Mouse (Mus musculus): Measurements from ENCODE around the gene Pth. TPM values are rescaled to one million over a fixed set of nuclear protein-coding genes. Genes with fewer than 3 reads are reported as not detected.

Gene Pth
- total and polyA plus RNA-seq, 2 experiments from 2014 or later, result not detected

DNA sequence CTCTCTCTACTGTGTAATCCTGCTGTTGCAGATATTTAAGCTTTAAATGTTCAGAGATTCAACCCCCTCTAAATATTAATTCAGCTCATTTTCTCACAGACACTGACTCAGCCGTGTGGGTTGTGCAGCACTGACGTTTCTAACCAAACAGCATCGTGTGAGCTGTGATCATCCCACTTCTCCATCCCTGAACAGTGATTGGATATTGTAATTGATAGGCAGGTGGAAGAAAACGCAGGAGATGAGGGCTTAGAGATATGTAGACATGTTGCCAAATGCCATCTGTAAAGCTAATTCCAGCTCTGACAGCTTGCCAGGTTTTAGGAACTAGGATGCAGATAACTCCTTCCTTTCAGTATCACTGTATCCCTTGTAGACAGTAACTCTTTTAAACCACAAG, 41.1 kb downstream of the Pth start:
- H3K4me3 ChIP-seq (ENCODE audit: low read depth, low read length), result peak overlapping the region; percentile 11; the same call in 1 of the 2 replicates
- H3K4me2 ChIP-seq (ENCODE audit: low read depth), result peak overlapping the region; percentile 31
- H3K4me1 ChIP-seq (ENCODE audit: insufficient read depth), result no peaks in the 10 kb centered on the region
- WGBS, result 6% methylated on average over 4 of the region's 4 CpGs
- peak; percentile 99 for ATAC-seq
- H3K9me3 ChIP-seq (ENCODE audit: low read length), result no peaks in the 10 kb centered on the region
- H3K27me3 ChIP-seq (ENCODE audit: insufficient read depth, low read length), result no peaks in the 10 kb centered on the region
- H3K36me3 ChIP-seq (ENCODE audit: insufficient read depth), result no peaks in the 10 kb centered on the region
- no peak overlapping the region for H3K9ac ChIP-seq
- TF ChIP-seq CTCF (IDR thresholded peaks at IDR 0.05; ENCODE audit: low read depth), result no peak
- DNase-seq, result peak; percentile 89
- peak overlapping the region; percentile 36; the same call in 1 of the 2 replicates for H3K27ac ChIP-seq (ENCODE audit: low read depth, low read length)

Other genes starting within 250 kb of the Pth start
- 31.2 and 32.4 TPM in 2 replicates for gene Arntl, start 181.1 kb downstream of the Pth start, total RNA-seq (2014; rRNA removed)
- gene Arntl, start 181.1 kb downstream of the Pth start, polyA plus RNA-seq (2015; fragmentation: Nextera tagmentation; extraction: Ambion mirVana), result 18.3 and 20.7 TPM in 2 replicates
- gene Btbd10, start 19.2 kb downstream of the Pth start, total RNA-seq (2014; rRNA removed), result 78.9 and 85.2 TPM in 2 replicates
- gene Btbd10, start 19.2 kb downstream of the Pth start, polyA plus RNA-seq (2015; fragmentation: Nextera tagmentation; extraction: Ambion mirVana), result 76.9 and 83.2 TPM in 2 replicates
- 92.3 and 94.0 TPM in 2 replicates for gene Far1, start 125.3 kb upstream of the Pth start, total RNA-seq (2014; rRNA removed)
- gene Far1, start 125.3 kb upstream of the Pth start, polyA plus RNA-seq (2015; fragmentation: Nextera tagmentation; extraction: Ambion mirVana), result 35.0 and 45.4 TPM in 2 replicates